Mouse (Mus musculus) cerebellum, adult 2 months (tissue): ENCODE data around the gene Cd37.

ENCODE experiments used
- CTCF ChIP-seq: fragments of 200-500 bp; IDR thresholded peaks from 2 replicates; pipeline ENCODE4 v1.5.1; 2011; ENCODE audit warnings: low read depth, mild to moderate bottlenecking, control low read depth, low read length, moderate library complexity, borderline replicate concordance; ENCODE audit not compliant: insufficient read depth
- POLR2A ChIP-seq: fragments of 200-500 bp; IDR thresholded peaks from 2 replicates; pipeline ENCODE4 v1.6.1; 2011; ENCODE audit warnings: low read length, control low read depth, borderline replicate concordance; ENCODE audit not compliant: insufficient read depth

DNA sequence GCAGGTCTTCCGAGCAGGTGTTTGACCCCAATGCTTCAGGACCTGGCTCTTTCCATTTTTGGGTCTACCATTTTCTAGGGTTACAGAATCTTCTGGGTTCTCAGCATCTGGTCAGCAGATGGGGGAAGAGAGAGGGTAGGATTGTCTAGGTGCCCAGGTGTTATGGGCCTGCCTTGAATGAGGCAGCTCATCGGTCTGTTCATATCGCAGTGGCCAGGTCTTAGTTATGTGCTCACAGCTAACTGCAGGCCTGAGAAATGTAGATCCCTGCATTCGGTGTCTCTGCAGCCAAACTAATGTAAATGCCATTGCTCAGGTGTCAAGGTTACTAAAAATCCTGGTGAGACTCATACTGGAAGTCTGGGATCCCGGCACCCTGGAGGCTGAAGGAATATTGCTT is 12.5 kb downstream of the Cd37 start:
- TF ChIP-seq POLR2A (no peak), CTCF (no peak)
